Mouse (Mus musculus) heart, postnatal 25 days (tissue): ENCODE data around the gene Blm. TPM values are rescaled to one million over a fixed set of nuclear protein-coding genes. Genes with fewer than 3 reads are reported as not detected.

Source experiments
- DNase-seq: peaks from one replicate; pipeline ENCODE4 v3.0.0; 2022; ENCODE audit warnings: low spot score
- intact Hi-C: fragments of 180-260 bp; cut with DNase I; formaldehyde crosslinking; loops from one replicate; pipeline ENCODE4 v1.15.1; 2025
- total RNA-seq, 2 experiments: library from RNA; stranded (reverse); gene quantifications; 2 replicates each; pipeline ENCODE4 v1.2.3; 2021

The Blm gene
- total RNA-seq: 1 to 10 TPM; 1.5 to 2.0 TPM

GRCm38 (mm10) chr7:80535009-80535744 lies at the start of gene Blm:
TSS of gene Blm (minus strand) at chr7:80535119.
- DNase-seq: peak; percentile 95
- intact Hi-C loops: loop anchor here (5.0 kb wide), 1 partner anchor 47 kb away; no protein-coding TSS in a partner anchor

- intact Hi-C loops: loop anchor here (1.0 to 5.0 kb wide), 3 partner anchors 47 to 242 kb away; partner anchors contain the start of genes Blm, Hddc3 and Unc45a
- DNase-seq: peak; percentile 28
Measured at GRCm38 (mm10) chr7:80583981-80584380, 49.1 kb upstream of the Blm start.

GRCm38 (mm10) chr7:80582821-80583451 lies 48.0 kb upstream of the Blm start:
- DNase-seq: peak; percentile 41
- intact Hi-C loops: loop anchor here (5.0 kb wide), 2 partner anchors 46 to 241 kb away; partner anchors contain the start of genes Blm, Hddc3 and Unc45a

- intact Hi-C loops: loop anchor here (1.0 to 5.0 kb wide), 3 partner anchors 43 to 238 kb away; partner anchors contain the start of genes Blm, Hddc3 and Unc45a
- no peak for DNase-seq
Measured at GRCm38 (mm10) chr7:80580368-80580767, 45.4 kb upstream of the Blm start.

GRCm38 (mm10) chr7:80577417-80577980 lies 42.6 kb upstream of the Blm start:
- intact Hi-C loops: no loop called here
- DNase-seq: no peak

- DNase-seq: no peak
- intact Hi-C loops: no loop called here
Measured at GRCm38 (mm10) chr7:80576626-80577025, 41.7 kb upstream of the Blm start.

GRCm38 (mm10) chr7:80575750-80576149 lies 40.8 kb upstream of the Blm start:
- DNase-seq: no peak
- intact Hi-C loops: no loop called here

GRCm38 (mm10) chr7:80573076-80573475 lies 38.2 kb upstream of the Blm start:
- intact Hi-C loops: no loop called here
- DNase-seq: no peak

GRCm38 (mm10) chr7:80567982-80568381 lies 33.1 kb upstream of the Blm start:
- DNase-seq: no peak
- intact Hi-C loops: no loop called here

GRCm38 (mm10) chr7:80561931-80562330 lies 27.0 kb upstream of the Blm start:
- intact Hi-C loops: no loop called here
- no peak for DNase-seq

GRCm38 (mm10) chr7:80561271-80561670 lies 26.4 kb upstream of the Blm start:
- DNase-seq: no peak
- intact Hi-C loops: no loop called here

- DNase-seq: no peak
- intact Hi-C loops: no loop called here
Measured at GRCm38 (mm10) chr7:80558572-80558971, 23.7 kb upstream of the Blm start.

GRCm38 (mm10) chr7:80558101-80558500 lies 23.2 kb upstream of the Blm start:
- intact Hi-C loops: no loop called here

GRCm38 (mm10) chr7:80557161-80557560 lies 22.2 kb upstream of the Blm start:
- DNase-seq: no peak
- intact Hi-C loops: no loop called here

More at GRCm38 (mm10) chr7:80558101-80558500, 23.2 kb upstream of the Blm start:
- DNase-seq: no peak

- DNase-seq: no peak
- intact Hi-C loops: no loop called here
Measured at GRCm38 (mm10) chr7:80556166-80556565, 21.2 kb upstream of the Blm start.

- intact Hi-C loops: no loop called here
Measured at GRCm38 (mm10) chr7:80555146-80555545, 20.2 kb upstream of the Blm start.

GRCm38 (mm10) chr7:80554180-80555021 lies 19.5 kb upstream of the Blm start:
- DNase-seq: no peak
- intact Hi-C loops: no loop called here

More at GRCm38 (mm10) chr7:80555146-80555545, 20.2 kb upstream of the Blm start:
- no peak for DNase-seq

- DNase-seq: no peak
- intact Hi-C loops: loop anchor here (10.0 kb wide), 1 partner anchor 64 kb away; no protein-coding TSS in a partner anchor
Measured at GRCm38 (mm10) chr7:80548513-80549260, 13.8 kb upstream of the Blm start.
